Comparison of ENCODE assay signal across 8 mouse cellular contexts in the genomic region with DNA sequence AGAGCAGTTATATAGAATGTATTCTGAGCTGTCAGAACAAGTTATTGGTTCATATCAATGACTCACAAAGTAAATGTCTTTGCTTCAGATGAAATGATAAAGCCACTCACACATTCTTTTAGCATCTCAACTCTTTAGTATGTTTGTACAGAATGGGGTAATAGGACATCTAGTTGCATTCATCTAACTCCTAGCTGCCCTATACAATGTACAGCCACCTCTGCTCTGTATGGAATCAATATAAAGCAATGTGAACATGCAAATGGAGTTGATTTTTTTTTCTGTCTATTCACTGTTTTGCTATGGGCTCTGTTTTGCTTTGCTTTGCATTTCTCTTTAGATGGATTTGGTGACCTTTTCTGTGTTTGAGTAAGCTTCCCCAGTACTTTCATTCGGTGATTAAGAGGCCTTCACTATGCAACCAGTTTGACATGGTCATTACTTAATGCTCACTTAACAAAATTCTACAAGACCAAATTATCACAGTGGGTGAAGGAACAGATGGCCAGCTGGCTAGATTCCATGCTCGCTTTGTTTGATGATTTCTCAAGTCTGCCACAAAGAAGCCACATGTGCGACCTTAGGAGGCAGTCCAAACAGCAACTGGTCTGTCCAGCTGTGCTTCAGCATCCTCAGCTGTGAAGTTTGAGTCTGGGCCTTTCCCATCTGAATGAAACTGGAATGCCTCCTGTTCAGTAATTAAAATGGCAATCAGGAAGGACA.
DNase-seq lines count a peak whose midpoint lies in the region; TF ChIP-seq lines count a peak whose summit lies in the region.

No protein-coding gene starts in this region.

- no peak overlapping the region for H3K27ac ChIP-seq in left cerebral cortex, adult 2 months

- TF ChIP-seq CTCF in left cerebral cortex, adult 2 months (IDR thresholded peaks at IDR 0.05), result no peak

- no peak overlapping the region for H3K4me3 ChIP-seq in left cerebral cortex, adult 2 months

- intact Hi-C loops in left cerebral cortex, postnatal 4 days (cut with DNase I), result no loop called here
- intact Hi-C loops in left cerebral cortex, postnatal 36 days (cut with DNase I), result no loop called here
- intact Hi-C loops in left cerebral cortex, adult 2 months (cut with DNase I), result no loop called here

- DNase-seq in left cerebral cortex, postnatal 4 days, result peak; percentile 68
- DNase-seq in left cerebral cortex, postnatal 36 days (ENCODE audit: low spot score in 2 of 2), result no peak
- DNase-seq in embryo, embryonic 10 days (ENCODE audit: low spot score), result peak; percentile 49
- DNase-seq in forelimb bud, embryonic 11.5 days (ENCODE audit: low read depth, low spot score), result peak; percentile 8
- peak; percentile 61 for DNase-seq in mesoderm, embryonic 11.5 days (ENCODE audit: low read depth, low spot score)
- no peak for DNase-seq in T-cell, adult 2 months (ENCODE audit: low spot score)
- no peak for DNase-seq in left cerebral cortex, adult 2 months (ENCODE audit: extremely low spot score in 1 of 2, low spot score in 2 of 2)
- DNase-seq in gastrocnemius, adult 18-20 months (ENCODE audit: low spot score), result no peak

Comparison
In these comparisons a context has a peak if more than half of its experiments do, and no peak if none do; other contexts are left out.
1. DNase-seq: peak in left cerebral cortex, postnatal 4 days (single experiment), embryo, embryonic 10 days (single experiment), forelimb bud, embryonic 11.5 days (single experiment) and mesoderm, embryonic 11.5 days (single experiment); none in left cerebral cortex, postnatal 36 days (0 of 2), T-cell, adult 2 months (single experiment), left cerebral cortex, adult 2 months (0 of 2) and gastrocnemius, adult 18-20 months (single experiment).